Comparison of ENCODE assay signal across 10 mouse cellular contexts in the genomic region with DNA sequence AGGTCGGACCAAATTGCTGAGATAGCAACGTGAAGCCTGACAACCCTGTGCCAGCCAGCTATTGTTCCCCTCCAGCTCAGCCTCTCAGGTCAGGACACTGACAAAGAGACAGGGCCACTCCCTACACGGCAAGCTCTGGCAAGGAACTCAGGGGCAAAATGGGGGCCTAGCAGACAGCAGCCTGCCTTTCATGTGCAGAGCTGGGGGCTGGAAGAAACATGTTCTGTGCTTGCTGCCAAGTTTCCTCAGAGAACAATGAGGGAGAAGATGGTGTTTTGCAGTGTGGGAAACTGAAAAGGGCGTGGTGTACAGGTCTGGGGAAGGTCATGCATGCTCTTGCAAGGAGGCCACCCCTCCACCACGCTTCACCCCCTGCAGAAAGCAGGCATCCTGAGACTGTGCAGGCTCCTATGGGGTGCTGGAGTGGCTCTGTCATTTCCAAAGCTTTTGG.
DNase-seq lines count a peak whose midpoint lies in the region; ATAC-seq lines count a peak whose summit lies in the region.
"Had no signal": no experiment of that assay in that cellular context is flagged by ENCODE, and none has a peak within 500 bp of the region (broad histone marks: within the 10 kb centered on the region; RNA-seq: fewer than 3 reads in every experiment).

No protein-coding gene starts in this region.

- H3K4me3 ChIP-seq in neural tube, embryonic 12.5 days: no peak overlapping the region

- 0 out of 2 replicates have a peak, but pooled peaks have one; percentile 29 for ATAC-seq in neural tube, embryonic 12.5 days (ENCODE audit: low FRiP score, low read depth)
- peak; percentile 6; the same call in 1 of the 2 replicates for ATAC-seq in neutrophil, adult 5-6 weeks (ENCODE audit: extremely low read depth, insufficient number of reproducible peaks, low FRiP score, poor library complexity, severe bottlenecking)

- 34% methylated on average over 5 of the region's 5 CpGs for WGBS in neural tube, embryonic 12.5 days

- no peaks in the 10 kb centered on the region for H3K27me3 ChIP-seq in neural tube, embryonic 12.5 days (replicated peaks)

- no peak overlapping the region for H3K4me2 ChIP-seq in neural tube, embryonic 12.5 days (replicated peaks)

- H3K9ac ChIP-seq in neural tube, embryonic 12.5 days: no peak overlapping the region

- H3K36me3 ChIP-seq in neural tube, embryonic 12.5 days: no peaks in the 10 kb centered on the region

- H3K4me1 ChIP-seq in neural tube, embryonic 12.5 days: peaks cover 7% of the 10 kb centered on the region

- no peak overlapping the region for H3K27ac ChIP-seq in neural tube, embryonic 12.5 days
- H3K27ac ChIP-seq: macrophage had no signal

- DNase-seq in neural tube, embryonic 10.5 days (ENCODE audit: extremely low spot score, low spot score): no peak
- DNase-seq in heart, adult 11 months: peak; percentile 99
- DNase-seq in heart, postnatal 25 days (ENCODE audit: low spot score): peak; percentile 55
- no peak for DNase-seq in cerebellum, adult 11-12 months
- DNase-seq in right cerebral cortex, adult 2 months (ENCODE audit: low spot score in 2 of 2): no peak
- DNase-seq in thymus, postnatal 14 days: no peak
- DNase-seq: cerebellum, adult 11 months had no signal

- H3K9me3 ChIP-seq in neural tube, embryonic 12.5 days: no peaks in the 10 kb centered on the region

- intact Hi-C loops in heart, postnatal 25 days (cut with DNase I): loop anchor here (5.0 kb wide), 2 partner anchors 59 to 166 kb away; no protein-coding TSS in a partner anchor

Comparison
In these comparisons a context has a peak if more than half of its experiments do, and no peak if none do; other contexts are left out.
1. DNase-seq: peak in heart, adult 11 months (single experiment) and heart, postnatal 25 days (single experiment); none in neural tube, embryonic 10.5 days (single experiment), cerebellum, adult 11-12 months (single experiment), right cerebral cortex, adult 2 months (0 of 2) and thymus, postnatal 14 days (single experiment).